Mouse (Mus musculus) heart, postnatal 36 days (tissue): Measurements from ENCODE around the gene Aldh3b2. TPM values are rescaled to one million over a fixed set of nuclear protein-coding genes. Genes with fewer than 3 reads are reported as not detected.

Source experiments
- DNase-seq, 2 experiments: peaks; one replicate each; pipeline ENCODE4 v3.0.0; 2021 to 2022
- intact Hi-C: fragments of 180-260 bp; cut with DNase I; formaldehyde crosslinking; loops from one replicate; pipeline ENCODE4 v1.15.1; 2025
- total RNA-seq, 2 experiments: library from RNA; stranded (reverse); gene quantifications; 2 replicates each; pipeline ENCODE4 v1.2.3; 2021

The Aldh3b2 gene
- under 1 TPM in 1 of 2 experiments, not detected in 1; 0.39 TPM for total RNA-seq

- DNase-seq = no peak
- intact Hi-C loops = no loop called here
Observed at GRCm38 (mm10) chr19:3972229-3972628, at the start of gene Aldh3b2. TSS of gene Aldh3b2 (plus strand) at chr19:3972328.

GRCm38 (mm10) chr19:3922661-3923371 lies 49.3 kb upstream of the Aldh3b2 start:
- no peak for DNase-seq
- intact Hi-C loops = no loop called here

GRCm38 (mm10) chr19:3923586-3923985 lies 48.5 kb upstream of the Aldh3b2 start:
- intact Hi-C loops = no loop called here
- DNase-seq = peak; percentile 47 to 69

GRCm38 (mm10) chr19:3924190-3924589 lies 47.9 kb upstream of the Aldh3b2 start:
- intact Hi-C loops = no loop called here
- no peak for DNase-seq

GRCm38 (mm10) chr19:3924868-3925267 lies 47.3 kb upstream of the Aldh3b2 start:
- DNase-seq = no peak
- intact Hi-C loops = no loop called here

- intact Hi-C loops = no loop called here
Observed at GRCm38 (mm10) chr19:3925859-3926258, 46.3 kb upstream of the Aldh3b2 start.

GRCm38 (mm10) chr19:3926279-3926678 lies 45.8 kb upstream of the Aldh3b2 start:
- intact Hi-C loops = no loop called here
- no peak for DNase-seq

More at GRCm38 (mm10) chr19:3925859-3926258, 46.3 kb upstream of the Aldh3b2 start:
- no peak for DNase-seq

- no peak for DNase-seq
- intact Hi-C loops = no loop called here
Observed at GRCm38 (mm10) chr19:3926685-3927084, 45.4 kb upstream of the Aldh3b2 start.

GRCm38 (mm10) chr19:3927989-3928388 lies 44.1 kb upstream of the Aldh3b2 start:
- intact Hi-C loops = no loop called here
- no peak for DNase-seq

GRCm38 (mm10) chr19:3928779-3929178 lies 43.3 kb upstream of the Aldh3b2 start:
- DNase-seq = no peak
- intact Hi-C loops = no loop called here

- intact Hi-C loops = no loop called here
- DNase-seq = peak; percentile 93 to 94
Observed at GRCm38 (mm10) chr19:3929211-3929941, 42.8 kb upstream of the Aldh3b2 start, which contains the start of gene Aldh3b1. TSS of gene Aldh3b1 (minus strand) at chr19:3929808.

GRCm38 (mm10) chr19:3930262-3931057 lies 41.7 kb upstream of the Aldh3b2 start:
- no peak for DNase-seq
- intact Hi-C loops = no loop called here

GRCm38 (mm10) chr19:3931716-3932115 lies 40.4 kb upstream of the Aldh3b2 start:
- DNase-seq = no peak
- intact Hi-C loops = no loop called here

GRCm38 (mm10) chr19:3935032-3935895 lies 36.9 kb upstream of the Aldh3b2 start, which contains the start of gene Unc93b1:
TSS of gene Unc93b1 (plus strand) at chr19:3935186.
- DNase-seq = peak; percentile 70 to 72
- intact Hi-C loops = loop anchor here (2.0 kb wide), 1 partner anchor 28 kb away; the partner anchor contains the start of gene Tcirg1

- DNase-seq = peak; percentile 71 to 75
- intact Hi-C loops = loop anchor here (2.0 kb wide), 1 partner anchor 29 kb away; the partner anchor contains the start of gene Tcirg1
Observed at GRCm38 (mm10) chr19:3935896-3936850, 36.0 kb upstream of the Aldh3b2 start.

- no peak for DNase-seq
- intact Hi-C loops = no loop called here
Observed at GRCm38 (mm10) chr19:3942315-3942714, 29.8 kb upstream of the Aldh3b2 start.

- intact Hi-C loops = no loop called here
- DNase-seq = no peak
Observed at GRCm38 (mm10) chr19:3942986-3943735, 29.0 kb upstream of the Aldh3b2 start.
